Mouse (Mus musculus) hindbrain, embryonic 16.5 days (tissue): ENCODE results near the gene Susd1. TPM values are rescaled to one million over a fixed set of nuclear protein-coding genes. Genes with fewer than 3 reads are reported as not detected.

Experiments
- ATAC-seq: fragments of 200-750 bp; cut with Nextera tagmentation; 2 replicates; pipeline ENCODE4 v1.8.0; 2017; ENCODE audit warnings: moderate TSS enrichment, moderate library complexity
- H3K27ac ChIP-seq: fragments of 300-500 bp; sonication (generic); 2 replicates; pipeline ENCODE4 v1.5.1; 2014; ENCODE audit warnings: low read depth, mild to moderate bottlenecking, control low read depth, low read length, moderate library complexity
- H3K27me3 ChIP-seq: fragments of 300-500 bp; sonication (generic); replicated peaks from 2 replicates; pipeline ENCODE4 v1.6.1; 2014; ENCODE audit warnings: low read length; ENCODE audit not compliant: control insufficient read depth, insufficient read depth
- H3K36me3 ChIP-seq: fragments of 300-500 bp; sonication (generic); 2 replicates; pipeline ENCODE4 v1.6.1; 2014; ENCODE audit warnings: mild to moderate bottlenecking, low read length, moderate library complexity, mixed read lengths; ENCODE audit not compliant: control insufficient read depth, insufficient read depth
- H3K4me1 ChIP-seq: fragments of 300-500 bp; sonication (generic); 2 replicates; pipeline ENCODE4 v1.6.1; 2014; ENCODE audit warnings: low read depth, low read length; ENCODE audit not compliant: control insufficient read depth, insufficient read depth
- H3K4me2 ChIP-seq: fragments of 300-500 bp; sonication (generic); 2 replicates; pipeline ENCODE4 v1.6.1; 2014; ENCODE audit warnings: mild to moderate bottlenecking, low read length, control low read depth, moderate library complexity
- H3K4me3 ChIP-seq: fragments of 300-500 bp; sonication (generic); 2 replicates; pipeline ENCODE4 v1.5.1; 2014; ENCODE audit warnings: mild to moderate bottlenecking, low read length, control low read depth, moderate library complexity
- H3K9ac ChIP-seq: fragments of 300-500 bp; sonication (generic); 2 replicates; pipeline ENCODE4 v1.6.1; 2014; ENCODE audit warnings: low read depth, mild to moderate bottlenecking, control low read depth, low read length, moderate library complexity
- H3K9me3 ChIP-seq: fragments of 300-500 bp; sonication (generic); 2 replicates; pipeline ENCODE4 v1.6.1; 2014; ENCODE audit warnings: mild to moderate bottlenecking, low read length, moderate library complexity; ENCODE audit not compliant: control insufficient read depth
- WGBS: fragments of 180-500 bp; shearing (Covaris S2); extraction: QIAGEN DNeasy Blood & Tissue Kit; methylation state at CpG from one replicate; pipeline ENCODE4 v1.1.7; 2014; 5-methylcytosine and 5-hydroxymethylcytosine counted together
- polyA plus RNA-seq: library from polyadenylated mRNA; unstranded; fragments of >200 nt; fragmentation: Nextera tagmentation; extraction: Ambion mirVana; gene quantifications from 2 replicates; pipeline ENCODE4 v1.2.1, GENCODE M21; 2015

Susd1 gene
- polyA plus RNA-seq, 1 experiment from 2014 or later: 2.1 TPM

DNA sequence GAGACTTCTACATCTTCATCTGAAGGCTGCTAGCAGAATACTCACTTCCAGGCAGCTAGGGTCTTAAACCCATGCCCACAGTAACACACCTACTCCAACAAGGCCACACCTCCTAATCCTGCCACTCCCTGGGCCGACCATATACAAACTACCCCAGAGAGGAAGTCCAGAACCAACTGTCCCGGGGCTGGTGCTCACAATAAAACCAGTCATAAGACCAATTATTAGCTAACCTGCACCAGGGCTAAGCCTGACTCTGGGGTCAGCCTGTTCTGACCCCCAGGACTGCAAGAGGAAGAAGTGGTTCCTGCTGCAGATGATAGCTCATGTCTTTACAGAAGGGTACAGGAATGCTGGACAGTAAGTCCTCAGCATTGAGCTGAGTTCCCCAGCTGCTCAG is 17.0 kb upstream of the Susd1 start:
- Histone ChIP-seq H3K9ac (no peak overlapping the region), H3K4me2 (no peak overlapping the region)
- 73% methylated on average over 2 of the region's 2 CpGs for WGBS

GRCm38 (mm10) chr4:59454046-59454445 is 15.6 kb upstream of the Susd1 start:
- Histone ChIP-seq H3K9ac (no peak overlapping the region), H3K36me3 (no peaks in the 10 kb centered on the region), H3K9me3 (no peaks in the 10 kb centered on the region), H3K27ac (no peak overlapping the region), H3K4me2 (no peak overlapping the region), H3K27me3 (no peaks in the 10 kb centered on the region), H3K4me3 (no peak overlapping the region), H3K4me1 (no peaks in the 10 kb centered on the region)
- no peak for ATAC-seq
- 72% methylated on average over 3 of the region's 3 CpGs for WGBS

More for the DNA sequence above, 17.0 kb upstream of the Susd1 start:
- H3K4me1 ChIP-seq: no peaks in the 10 kb centered on the region
- ATAC-seq: no peak
- H3K36me3 ChIP-seq: no peaks in the 10 kb centered on the region
- H3K27me3 ChIP-seq: no peaks in the 10 kb centered on the region
- no peaks in the 10 kb centered on the region for H3K9me3 ChIP-seq
- H3K4me3 ChIP-seq: no peak overlapping the region
- H3K27ac ChIP-seq: no peak overlapping the region

DNA sequence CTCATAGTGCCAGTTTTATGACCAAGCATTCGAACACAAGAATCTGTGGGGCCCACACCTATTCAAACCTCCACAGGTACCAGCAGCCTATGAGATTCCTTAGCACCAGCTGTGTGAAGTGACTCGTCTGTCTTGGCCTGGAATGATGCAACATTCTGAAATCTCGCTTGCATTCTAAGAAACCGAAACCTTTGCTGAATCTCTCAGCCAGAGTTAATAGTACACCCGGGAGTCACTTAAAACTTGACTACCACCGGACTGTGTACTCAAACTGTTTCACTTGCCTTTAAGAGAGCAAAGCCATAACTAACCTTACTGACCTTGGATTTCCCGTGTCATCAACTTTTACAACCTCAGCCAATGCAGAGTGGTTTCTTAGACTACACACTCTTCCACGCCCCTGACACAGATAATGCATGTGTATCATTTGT is 14.1 kb upstream of the Susd1 start:
- no peaks in the 10 kb centered on the region for H3K9me3 ChIP-seq
- H3K4me2 ChIP-seq: no peak overlapping the region
- no peaks in the 10 kb centered on the region for H3K27me3 ChIP-seq
- H3K36me3 ChIP-seq: no peaks in the 10 kb centered on the region
- 89% methylated on average over 8 of the region's 8 CpGs for WGBS
- no peak for ATAC-seq
- no peak overlapping the region for H3K9ac ChIP-seq
- no peak overlapping the region for H3K4me3 ChIP-seq
- H3K4me1 ChIP-seq: no peaks in the 10 kb centered on the region
- no peak overlapping the region for H3K27ac ChIP-seq

DNA sequence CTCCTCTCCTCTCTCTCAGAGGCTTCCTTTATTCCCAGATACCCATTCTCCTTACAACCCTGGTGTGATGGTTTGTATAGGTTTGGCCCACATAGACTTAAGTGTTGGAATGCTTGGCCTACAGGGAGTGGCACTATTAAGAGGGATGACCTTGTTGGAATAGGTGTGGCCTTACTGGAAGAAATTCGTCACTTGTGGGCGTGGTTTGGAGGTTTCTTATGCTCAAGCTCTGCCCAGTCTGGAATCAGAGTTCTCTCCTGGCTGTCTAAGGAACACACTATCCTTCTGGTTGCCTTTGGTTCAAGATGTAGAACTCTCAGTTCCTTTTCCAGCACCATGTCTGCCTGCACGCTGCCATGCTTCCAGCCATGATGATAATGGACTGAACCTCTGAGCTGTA is 12.5 kb upstream of the Susd1 start:
- Histone ChIP-seq H3K9ac (no peak overlapping the region), H3K4me2 (no peak overlapping the region), H3K36me3 (no peaks in the 10 kb centered on the region), H3K9me3 (no peaks in the 10 kb centered on the region), H3K4me3 (no peak overlapping the region), H3K27me3 (no peaks in the 10 kb centered on the region), H3K4me1 (no peaks in the 10 kb centered on the region), H3K27ac (no peak overlapping the region)
- no peak for ATAC-seq
- 91% methylated on average over 3 of the region's 3 CpGs for WGBS

DNA sequence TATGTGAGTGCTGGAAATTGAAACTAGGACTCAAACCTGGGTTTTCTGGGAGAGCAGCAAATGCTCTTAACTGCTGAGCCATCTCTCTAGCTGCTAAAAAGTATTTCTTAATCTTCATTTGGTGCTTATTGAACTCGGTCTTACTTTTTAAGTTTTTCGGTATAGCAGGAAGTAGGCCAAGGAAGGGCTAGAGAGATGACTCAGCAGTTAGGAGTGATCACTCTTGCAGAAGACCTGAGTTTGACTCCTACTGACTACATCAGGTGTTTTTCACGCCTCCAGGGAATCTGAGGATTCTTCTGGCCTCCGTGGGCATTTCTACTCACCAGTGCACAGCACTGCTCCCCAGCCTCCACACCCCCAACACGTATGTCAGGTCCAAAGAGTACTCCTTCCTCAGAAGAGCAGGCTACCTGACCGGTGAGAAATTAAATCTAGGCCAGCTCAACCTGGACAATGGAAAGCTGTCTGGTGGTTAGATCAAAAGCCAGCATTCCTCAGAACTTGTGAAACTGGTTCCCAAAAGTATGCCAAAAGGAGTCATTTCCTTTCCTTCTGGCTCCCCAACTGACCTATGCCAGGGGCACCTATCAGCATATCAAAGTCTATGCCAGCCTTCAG is 11.9 kb upstream of the Susd1 start:
- no peaks in the 10 kb centered on the region for H3K9me3 ChIP-seq
- H3K27me3 ChIP-seq: no peaks in the 10 kb centered on the region
- no peak overlapping the region for H3K4me2 ChIP-seq
- ATAC-seq: no peak
- no peak overlapping the region for H3K27ac ChIP-seq
- WGBS: 88% methylated on average over 6 of the region's 6 CpGs
- H3K9ac ChIP-seq: no peak overlapping the region
- H3K4me3 ChIP-seq: no peak overlapping the region
- H3K4me1 ChIP-seq: no peaks in the 10 kb centered on the region
- no peaks in the 10 kb centered on the region for H3K36me3 ChIP-seq

DNA sequence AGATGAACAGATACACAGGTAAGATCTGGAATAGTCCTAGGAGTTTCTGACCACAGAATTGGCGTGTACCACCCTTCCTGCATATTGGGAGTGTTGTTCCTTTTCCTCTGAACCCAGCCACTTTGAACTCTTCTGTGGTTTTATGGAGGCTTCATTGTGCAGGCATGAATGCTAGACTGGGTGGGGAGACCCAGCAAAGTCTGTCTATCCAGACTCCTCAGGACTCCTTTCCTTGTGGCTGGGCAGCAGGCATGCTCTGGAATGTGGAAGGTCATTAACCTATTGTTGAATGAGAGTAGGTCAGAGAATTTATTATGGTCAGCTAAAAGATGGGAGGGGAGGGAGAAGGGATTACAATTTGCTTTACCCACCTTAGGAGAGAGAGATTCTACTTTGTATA is 8.9 kb upstream of the Susd1 start:
- 42% methylated on average over 1 of the region's 1 CpGs for WGBS
- H3K36me3 ChIP-seq: no peaks in the 10 kb centered on the region
- H3K9me3 ChIP-seq: no peaks in the 10 kb centered on the region
- H3K27ac ChIP-seq: no peak overlapping the region
- H3K4me2 ChIP-seq: no peak overlapping the region
- H3K4me3 ChIP-seq: no peak overlapping the region
- no peaks in the 10 kb centered on the region for H3K27me3 ChIP-seq
- H3K4me1 ChIP-seq: no peaks in the 10 kb centered on the region
- no peak for ATAC-seq
- H3K9ac ChIP-seq: no peak overlapping the region

DNA sequence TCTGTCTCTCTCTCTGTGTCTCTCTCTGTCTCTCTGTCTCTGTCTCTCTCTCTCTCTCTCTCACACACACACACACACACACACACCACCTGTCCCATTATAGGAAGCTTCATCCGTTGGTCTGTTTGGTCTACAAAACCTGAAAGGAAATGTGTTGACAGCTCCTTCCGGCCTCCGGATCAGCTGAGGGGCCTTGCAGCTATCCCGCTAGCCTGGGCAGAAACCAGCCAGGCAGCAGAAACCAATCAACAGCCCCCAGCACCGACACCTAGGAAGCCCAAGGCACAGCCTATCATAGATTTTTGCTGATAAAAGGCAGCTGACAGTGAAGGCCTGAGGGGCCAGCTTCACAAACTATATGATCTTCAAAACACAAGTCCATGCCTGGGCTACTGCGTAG is 7.1 kb upstream of the Susd1 start:
- ATAC-seq: no peak
- no peak overlapping the region for H3K4me3 ChIP-seq
- H3K4me2 ChIP-seq: no peak overlapping the region
- no peaks in the 10 kb centered on the region for H3K9me3 ChIP-seq
- H3K9ac ChIP-seq: no peak overlapping the region
- WGBS: 83% methylated on average over 6 of the region's 6 CpGs
- no peaks in the 10 kb centered on the region for H3K36me3 ChIP-seq
- no peak overlapping the region for H3K27ac ChIP-seq
- H3K4me1 ChIP-seq: no peaks in the 10 kb centered on the region
- H3K27me3 ChIP-seq: peaks cover 3% of the 10 kb centered on the region; the same call in 1 of the 2 replicates

GRCm38 (mm10) chr4:59444994-59445393 is 6.6 kb upstream of the Susd1 start:
- Histone ChIP-seq H3K9me3 (no peaks in the 10 kb centered on the region), H3K36me3 (no peaks in the 10 kb centered on the region), H3K4me1 (no peaks in the 10 kb centered on the region), H3K4me3 (no peak overlapping the region), H3K9ac (no peak overlapping the region), H3K4me2 (no peak overlapping the region), H3K27me3 (peaks cover 3% of the 10 kb centered on the region; the same call in 1 of the 2 replicates), H3K27ac (no peak overlapping the region)
- ATAC-seq: no peak
- 84% methylated on average over 3 of the region's 3 CpGs for WGBS

GRCm38 (mm10) chr4:59444085-59444484 is 5.7 kb upstream of the Susd1 start:
- 72% methylated on average over 4 of the region's 4 CpGs for WGBS
- Histone ChIP-seq H3K27ac (no peak overlapping the region), H3K9me3 (no peaks in the 10 kb centered on the region), H3K27me3 (peaks cover 3% of the 10 kb centered on the region; the same call in 1 of the 2 replicates), H3K4me2 (no peak overlapping the region), H3K4me1 (no peaks in the 10 kb centered on the region), H3K4me3 (no peak overlapping the region), H3K36me3 (no peaks in the 10 kb centered on the region), H3K9ac (no peak overlapping the region)
- no peak for ATAC-seq
